Comparison of ENCODE assay signal across 10 mouse cellular contexts in genomic region chr17:86236026-86236712, GRCm38 (mm10).
DNase-seq lines count a peak whose midpoint lies in the region; ATAC-seq and TF ChIP-seq lines count a peak whose summit lies in the region.
"Had no signal": no experiment of that assay in that cellular context is flagged by ENCODE, and none has a peak within 500 bp of the region (broad histone marks: within the 10 kb centered on the region; RNA-seq: fewer than 3 reads in every experiment).

No protein-coding gene starts in this region.

- no peak overlapping the region for H3K9ac ChIP-seq in heart, embryonic 15.5 days
- H3K9ac ChIP-seq in midbrain, embryonic 11.5 days (ENCODE audit: low read length): no peak overlapping the region
- H3K9ac ChIP-seq in midbrain, embryonic 13.5 days (replicated peaks): no peak overlapping the region
- H3K9ac ChIP-seq: embryonic facial prominence, embryonic 15.5 days had no signal

- no peak for TF ChIP-seq POLR2A in small intestine, adult 2 months (IDR thresholded peaks at IDR 0.05; ENCODE audit: low read depth, low read length)

- no peaks in the 10 kb centered on the region for H3K27me3 ChIP-seq in heart, embryonic 15.5 days
- H3K27me3 ChIP-seq in midbrain, embryonic 11.5 days (ENCODE audit: control insufficient read depth, insufficient read depth, low read length): no peaks in the 10 kb centered on the region
- no peaks in the 10 kb centered on the region for H3K27me3 ChIP-seq in midbrain, embryonic 13.5 days
- no peaks in the 10 kb centered on the region for H3K27me3 ChIP-seq in small intestine, adult 2 months (ENCODE audit: control insufficient read depth, insufficient read depth, low read length)
- H3K27me3 ChIP-seq: embryonic facial prominence, embryonic 15.5 days had no signal

- peaks cover 34% of the 10 kb centered on the region for H3K4me1 ChIP-seq in heart, embryonic 15.5 days (replicated peaks)
- no peaks in the 10 kb centered on the region for H3K4me1 ChIP-seq in midbrain, embryonic 11.5 days (ENCODE audit: control insufficient read depth, insufficient read depth, low read length)
- H3K4me1 ChIP-seq in midbrain, embryonic 13.5 days (replicated peaks): peaks cover 12% of the 10 kb centered on the region
- peaks cover 22% of the 10 kb centered on the region for H3K4me1 ChIP-seq in small intestine, adult 2 months (ENCODE audit: control insufficient read depth, insufficient read depth, insufficient read length, low read length)

- TF ChIP-seq CTCF in small intestine, adult 2 months (IDR thresholded peaks at IDR 0.05; ENCODE audit: extremely low read depth, insufficient read length, insufficient replicate concordance, low read depth, low read length): no peak

- no peaks in the 10 kb centered on the region for H3K9me3 ChIP-seq in heart, embryonic 15.5 days (replicated peaks)
- H3K9me3 ChIP-seq in midbrain, embryonic 11.5 days (ENCODE audit: control insufficient read depth, low read length): no peaks in the 10 kb centered on the region
- no peaks in the 10 kb centered on the region for H3K9me3 ChIP-seq in midbrain, embryonic 13.5 days
- H3K9me3 ChIP-seq: embryonic facial prominence, embryonic 15.5 days had no signal

- H3K4me2 ChIP-seq in heart, embryonic 15.5 days: no peak overlapping the region
- H3K4me2 ChIP-seq in midbrain, embryonic 11.5 days: no peak overlapping the region
- no peak overlapping the region for H3K4me2 ChIP-seq in midbrain, embryonic 13.5 days (replicated peaks)
- H3K4me2 ChIP-seq: embryonic facial prominence, embryonic 15.5 days had no signal

- H3K36me3 ChIP-seq in heart, embryonic 15.5 days: no peaks in the 10 kb centered on the region
- H3K36me3 ChIP-seq in midbrain, embryonic 11.5 days (ENCODE audit: control insufficient read depth, insufficient read depth, low read length): no peaks in the 10 kb centered on the region
- no peaks in the 10 kb centered on the region for H3K36me3 ChIP-seq in midbrain, embryonic 13.5 days
- no peaks in the 10 kb centered on the region for H3K36me3 ChIP-seq in small intestine, adult 2 months (ENCODE audit: control insufficient read depth, insufficient read depth, low read length)
- H3K36me3 ChIP-seq: embryonic facial prominence, embryonic 15.5 days had no signal

- 68% methylated on average over 10 of the region's 10 CpGs for WGBS in heart, embryonic 15.5 days
- 88% methylated on average over 10 of the region's 10 CpGs for WGBS in midbrain, embryonic 11.5 days
- 87% methylated on average over 10 of the region's 10 CpGs for WGBS in midbrain, embryonic 13.5 days
- 68% methylated on average over 10 of the region's 10 CpGs for WGBS in small intestine, adult 2 months

- H3K27ac ChIP-seq in heart, embryonic 15.5 days: 0 out of 2 replicates have a peak overlapping the region, but pooled peaks have one; percentile 4
- no peak overlapping the region for H3K27ac ChIP-seq in midbrain, embryonic 11.5 days (ENCODE audit: low read depth, low read length)
- no peak overlapping the region for H3K27ac ChIP-seq in midbrain, embryonic 13.5 days
- H3K27ac ChIP-seq in small intestine, adult 2 months (ENCODE audit: insufficient read depth, low read depth, low read length): peak overlapping the region; percentile 82
- H3K27ac ChIP-seq: embryonic facial prominence, embryonic 15.5 days had no signal

- ATAC-seq in heart, embryonic 15.5 days (replicated peaks; ENCODE audit: insufficient number of reproducible peaks, insufficient read depth, low FRiP score, low read depth): no peak
- ATAC-seq in midbrain, embryonic 11.5 days (ENCODE audit: low FRiP score): no peak
- no peak for ATAC-seq in midbrain, embryonic 13.5 days
- ATAC-seq: CD4-positive, CD25-positive, alpha-beta regulatory T cell, adult 4 months; inflammation-experienced regulatory T-cells, adult 6 months had no signal

- no peak overlapping the region for H3K4me3 ChIP-seq in heart, embryonic 15.5 days
- no peak overlapping the region for H3K4me3 ChIP-seq in midbrain, embryonic 11.5 days (ENCODE audit: low read depth, low read length)
- H3K4me3 ChIP-seq in midbrain, embryonic 13.5 days (replicated peaks): no peak overlapping the region
- no peak overlapping the region for H3K4me3 ChIP-seq in small intestine, adult 2 months (ENCODE audit: low read depth, low read length)
- H3K4me3 ChIP-seq: embryonic facial prominence, embryonic 15.5 days had no signal

- no peak for DNase-seq in heart, adult 9 months (ENCODE audit: low spot score in 2 of 2)
- DNase-seq in midbrain, embryonic 11.5 days (ENCODE audit: low spot score, missing footprints): peak; percentile 54
- peak; percentile 96 for DNase-seq in cerebellum, adult 9-10 months
- no peak for DNase-seq in layer of hippocampus, postnatal 10 days (ENCODE audit: low spot score in 2 of 2)

Comparison
In these comparisons a context has a peak if more than half of its experiments do, and no peak if none do; other contexts are left out.
1. H3K27ac ChIP-seq: peak in heart, embryonic 15.5 days (single experiment) and small intestine, adult 2 months (single experiment); none in midbrain, embryonic 11.5 days (single experiment) and midbrain, embryonic 13.5 days (single experiment).
2. DNase-seq: peak in midbrain, embryonic 11.5 days (single experiment) and cerebellum, adult 9-10 months (single experiment); none in heart, adult 9 months (0 of 2) and layer of hippocampus, postnatal 10 days (0 of 2).